Mouse (Mus musculus) heart, adult 18-20 months (tissue): ENCODE data around the gene Eid2. TPM values are rescaled to one million over a fixed set of nuclear protein-coding genes. Genes with fewer than 3 reads are reported as not detected.
"Not testable (repeated sequence)": the region's sequence is repeated elsewhere in the genome, so short reads cannot be mapped to it uniquely, and the experiment has no call there.

ENCODE experiments used
- DNase-seq, 2 experiments: peaks; one replicate each; pipeline ENCODE4 v3.0.0; 2021 to 2022; ENCODE audit warnings: mixed read lengths in 1 of 2
- long read RNA-seq, 2 experiments: library from polyadenylated mRNA; stranded (forward); transcript quantifications; one replicate each; pipeline ENCODE4 v2.0.0; 2021
- total RNA-seq, 2 experiments: library from RNA; stranded (reverse); gene quantifications; 2 replicates each; pipeline ENCODE4 v1.2.3; 2021

Gene Eid2
- total RNA-seq: 10 to 100 TPM; 11.5 to 12.4 TPM
- long read RNA-seq, experiment 1, transcript Eid2-201 (1 exons, 1,392 nt): major isoform, 15 of 15 reads
- long read RNA-seq, experiment 1, partial matches to known transcripts: 0 of 15 reads
- long read RNA-seq, experiment 1, other reads (novel, unspliced or antisense): 0 of 15 reads
- long read RNA-seq, experiment 2, transcript Eid2-201 (1 exons, 1,392 nt): major isoform, 11 of 11 reads
- long read RNA-seq, experiment 2, partial matches to known transcripts: 0 of 11 reads
- long read RNA-seq, experiment 2, other reads (novel, unspliced or antisense): 0 of 11 reads

- peak; percentile 84 to 85 for DNase-seq
Observed at GRCm38 (mm10) chr7:28267129-28268041, at the start of gene Eid2. Gene Eid2 (plus strand): TSS chr7:28267881.

- not testable (repeated sequence) for DNase-seq
Observed at GRCm38 (mm10) chr7:28218951-28219740, 48.5 kb upstream of the Eid2 start.

- DNase-seq: not testable (repeated sequence)
Observed at GRCm38 (mm10) chr7:28226836-28227235, 40.8 kb upstream of the Eid2 start.

GRCm38 (mm10) chr7:28227421-28227820 lies 40.3 kb upstream of the Eid2 start:
- not testable (repeated sequence) for DNase-seq

GRCm38 (mm10) chr7:28243943-28244342 lies 23.7 kb upstream of the Eid2 start:
- DNase-seq: not testable (repeated sequence)

GRCm38 (mm10) chr7:28248957-28249356 lies 18.7 kb upstream of the Eid2 start:
- no peak for DNase-seq

- DNase-seq: no peak
Observed at GRCm38 (mm10) chr7:28251976-28252375, 15.7 kb upstream of the Eid2 start.

- no peak for DNase-seq
Observed at GRCm38 (mm10) chr7:28254591-28254990, 13.1 kb upstream of the Eid2 start.

GRCm38 (mm10) chr7:28255476-28255875 lies 12.2 kb upstream of the Eid2 start:
- no peak for DNase-seq

GRCm38 (mm10) chr7:28262861-28263260 lies 4.8 kb upstream of the Eid2 start:
- no peak for DNase-seq

GRCm38 (mm10) chr7:28263786-28264185 lies 3.9 kb upstream of the Eid2 start:
- peak; percentile 35 to 81 for DNase-seq

GRCm38 (mm10) chr7:28265391-28265790 lies 2.3 kb upstream of the Eid2 start:
- no peak for DNase-seq

- peak; percentile 62 to 69 for DNase-seq
Observed at GRCm38 (mm10) chr7:28268042-28268531, 406 bp downstream of the Eid2 start.

GRCm38 (mm10) chr7:28268576-28268975 lies 895 bp downstream of the Eid2 start:
- no peak for DNase-seq

- DNase-seq: no peak
Observed at GRCm38 (mm10) chr7:28269355-28269754, 1.7 kb downstream of the Eid2 start.

- no peak for DNase-seq
Observed at GRCm38 (mm10) chr7:28271761-28272160, 4.1 kb downstream of the Eid2 start.

GRCm38 (mm10) chr7:28277237-28277614 lies 9.5 kb downstream of the Eid2 start:
- no peak for DNase-seq

GRCm38 (mm10) chr7:28277615-28278278 lies 10.1 kb downstream of the Eid2 start, which contains the start of gene Eid2b:
Gene Eid2b (plus strand): TSS chr7:28277739.
- peak; percentile 95 to 96 for DNase-seq

- peak; percentile 5 to 22 for DNase-seq
Observed at GRCm38 (mm10) chr7:28278279-28278652, 10.6 kb downstream of the Eid2 start.

GRCm38 (mm10) chr7:28280630-28281029 lies 12.9 kb downstream of the Eid2 start:
- DNase-seq: no peak

- no peak for DNase-seq
Observed at GRCm38 (mm10) chr7:28290165-28290564, 22.5 kb downstream of the Eid2 start.
